Mouse (Mus musculus) stomach, postnatal 0 days (tissue): ENCODE measurements around the gene Cfap57.

Source experiments
- CTCF ChIP-seq: IDR thresholded peaks from 2 replicates; pipeline ENCODE4 v1.5.1; 2016; ENCODE audit warnings: antibody characterized with exemption, low read depth, mild to moderate bottlenecking, moderate library complexity
- EP300 ChIP-seq: optimal IDR thresholded peaks from 2 replicates; pipeline ENCODE3; 2016; ENCODE audit warnings: antibody characterized with exemption

DNA sequence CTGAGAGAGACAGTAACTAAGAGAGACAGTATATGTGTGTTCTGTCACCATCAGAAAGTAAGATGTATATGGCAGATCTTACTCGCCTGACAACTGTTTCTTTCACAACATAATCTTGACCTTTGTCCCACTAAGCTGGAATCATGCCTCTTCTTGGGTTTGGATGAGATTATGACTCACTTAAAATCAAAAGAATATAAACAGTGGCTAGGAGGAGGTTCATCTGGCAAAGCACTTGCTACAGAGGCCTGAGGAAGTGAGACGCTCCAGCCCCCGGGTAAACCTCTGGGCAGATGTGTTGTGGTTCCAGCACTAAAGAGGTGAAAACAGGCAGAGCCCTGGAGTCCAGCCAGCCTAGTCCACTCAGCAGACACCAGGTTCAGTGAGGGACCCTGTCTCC, 115.0 kb downstream of the Cfap57 start:
- TF ChIP-seq EP300 = no peak
- no peak for TF ChIP-seq CTCF
